Mouse (Mus musculus) liver, postnatal 0 days (tissue): ENCODE data around the gene Nusap1. TPM values are rescaled to one million over a fixed set of nuclear protein-coding genes. Genes with fewer than 3 reads are reported as not detected.

Experiments used
- ATAC-seq: fragments of 200-750 bp; cut with Nextera tagmentation; 2 replicates; pipeline ENCODE4 v1.8.0; 2017; ENCODE audit warnings: mild to moderate bottlenecking, moderate library complexity
- DNase-seq: peaks from one replicate; pipeline ENCODE4 v3.0.0-alpha.2; 2016
- H3K27ac ChIP-seq: fragments of 300-500 bp; sonication (generic); 2 replicates; pipeline ENCODE4 v1.5.1; 2014; ENCODE audit warnings: antibody characterized with exemption, moderate library complexity, mild to moderate bottlenecking, low read depth
- H3K27me3 ChIP-seq: fragments of 300-500 bp; sonication (generic); 2 replicates; pipeline ENCODE4 v1.6.1; 2014; ENCODE audit warnings: low read length, control low read depth, mixed read lengths; ENCODE audit not compliant: insufficient read depth
- H3K36me3 ChIP-seq: fragments of 300-500 bp; sonication (generic); replicated peaks from 2 replicates; pipeline ENCODE4 v1.6.1; 2014; ENCODE audit warnings: mild to moderate bottlenecking, control low read depth, low read length, moderate library complexity, mixed read lengths; ENCODE audit not compliant: insufficient read depth
- H3K4me1 ChIP-seq: fragments of 300-500 bp; sonication (generic); 2 replicates; pipeline ENCODE4 v1.6.1; 2014; ENCODE audit warnings: antibody characterized with exemption, mild to moderate bottlenecking, control low read depth; ENCODE audit not compliant: insufficient read depth
- H3K4me2 ChIP-seq: fragments of 300-500 bp; sonication (generic); 2 replicates; pipeline ENCODE4 v1.6.1; 2014; ENCODE audit warnings: low read depth, mild to moderate bottlenecking, low read length, moderate library complexity, mixed read lengths
- H3K4me3 ChIP-seq: fragments of 300-500 bp; sonication (generic); 2 replicates; pipeline ENCODE4 v1.5.1; 2014; ENCODE audit warnings: low read depth, low read length
- H3K9ac ChIP-seq: fragments of 300-500 bp; sonication (generic); replicated peaks from 2 replicates; pipeline ENCODE4 v1.6.1; 2014; ENCODE audit warnings: mild to moderate bottlenecking, moderate library complexity
- H3K9me3 ChIP-seq: fragments of 300-500 bp; sonication (generic); 2 replicates; pipeline ENCODE4 v1.6.1; 2016; ENCODE audit warnings: mild to moderate bottlenecking, control low read depth, low read length, mixed read lengths
- CTCF ChIP-seq: sonication (generic); IDR thresholded peaks from 2 replicates; pipeline ENCODE4 v1.5.1; 2016; ENCODE audit warnings: antibody characterized with exemption, low read depth
- EP300 ChIP-seq: IDR thresholded peaks from 2 replicates; pipeline ENCODE4 v1.6.1; 2016; ENCODE audit warnings: antibody characterized with exemption, low read depth, mild to moderate bottlenecking
- WGBS: fragments of 180-500 bp; shearing (Covaris S2); extraction: QIAGEN DNeasy Blood & Tissue Kit; methylation state at CpG from one replicate; pipeline ENCODE4 v1.1.7; 2014; ENCODE audit not compliant: insufficient replicate concordance; 5-methylcytosine and 5-hydroxymethylcytosine counted together
- polyA plus RNA-seq: library from polyadenylated mRNA; unstranded; fragments of >200 nt; fragmentation: Nextera tagmentation; extraction: Ambion mirVana; gene quantifications from 2 replicates; pipeline ENCODE4 v1.2.1, GENCODE M21; 2015

Nusap1 gene
- polyA plus RNA-seq, 1 experiment from 2014 or later: 48.5 TPM

GRCm38 (mm10) chr2:119694826-119695225, 76.7 kb downstream of the Nusap1 start:
- no peak for ATAC-seq
- no peaks in the 10 kb centered on the region for H3K27me3 ChIP-seq
- no peak overlapping the region for H3K4me3 ChIP-seq
- no peak for DNase-seq
- H3K9me3 ChIP-seq: no peaks in the 10 kb centered on the region
- 85% methylated on average over 2 of the region's 2 CpGs for WGBS
- peaks cover 2% of the 10 kb centered on the region; the same call in 1 of the 2 replicates for H3K36me3 ChIP-seq
- no peaks in the 10 kb centered on the region for H3K4me1 ChIP-seq
- TF ChIP-seq EP300 (no peak), CTCF (no peak)
- H3K9ac ChIP-seq: no peak overlapping the region
- no peak overlapping the region for H3K27ac ChIP-seq
- no peak overlapping the region for H3K4me2 ChIP-seq

DNA sequence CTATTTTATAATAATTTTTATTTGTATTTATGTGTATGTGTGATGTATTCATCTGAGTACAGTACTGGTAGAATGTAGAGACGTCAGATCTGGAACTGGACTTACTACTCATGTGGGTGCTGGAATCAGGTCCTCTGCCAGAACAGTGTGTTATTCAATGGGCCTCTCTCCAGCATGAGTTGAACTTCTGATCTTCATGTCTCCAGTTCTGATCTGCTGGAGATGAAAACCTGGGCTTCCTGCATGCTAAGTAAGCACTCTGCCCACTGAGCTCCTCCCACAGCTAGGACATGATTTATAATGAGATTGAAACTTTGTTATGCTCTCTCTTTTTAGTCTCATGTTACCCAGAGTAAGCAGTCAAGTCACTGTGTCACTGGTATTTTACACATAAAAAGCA, 78.0 kb downstream of the Nusap1 start:
- 91% methylated on average over 1 of the region's 1 CpGs for WGBS
- DNase-seq (no peak), ATAC-seq (no peak)
- H3K9ac ChIP-seq: no peak overlapping the region
- peaks cover 2% of the 10 kb centered on the region; the same call in 1 of the 2 replicates for H3K36me3 ChIP-seq
- no peak for TF ChIP-seq CTCF
- no peak for TF ChIP-seq EP300
- no peaks in the 10 kb centered on the region for H3K4me1 ChIP-seq
- H3K27ac ChIP-seq: no peak overlapping the region
- H3K27me3 ChIP-seq: no peaks in the 10 kb centered on the region
- H3K4me3 ChIP-seq: no peak overlapping the region
- no peaks in the 10 kb centered on the region for H3K9me3 ChIP-seq
- H3K4me2 ChIP-seq: no peak overlapping the region

- DNase-seq (peak; percentile 39), ATAC-seq (no peak)
- H3K27me3 ChIP-seq: no peaks in the 10 kb centered on the region
- WGBS: 66% methylated on average over 2 of the region's 2 CpGs
- TF ChIP-seq EP300 (no peak), CTCF (no peak)
- H3K4me3 ChIP-seq: no peak overlapping the region
- H3K36me3 ChIP-seq: peaks cover 13% of the 10 kb centered on the region
- H3K9me3 ChIP-seq: no peaks in the 10 kb centered on the region
- no peaks in the 10 kb centered on the region for H3K4me1 ChIP-seq
- no peak overlapping the region for H3K9ac ChIP-seq
- H3K4me2 ChIP-seq: no peak overlapping the region
- no peak overlapping the region for H3K27ac ChIP-seq
Observed at GRCm38 (mm10) chr2:119698472-119698871, 80.4 kb downstream of the Nusap1 start.

DNA sequence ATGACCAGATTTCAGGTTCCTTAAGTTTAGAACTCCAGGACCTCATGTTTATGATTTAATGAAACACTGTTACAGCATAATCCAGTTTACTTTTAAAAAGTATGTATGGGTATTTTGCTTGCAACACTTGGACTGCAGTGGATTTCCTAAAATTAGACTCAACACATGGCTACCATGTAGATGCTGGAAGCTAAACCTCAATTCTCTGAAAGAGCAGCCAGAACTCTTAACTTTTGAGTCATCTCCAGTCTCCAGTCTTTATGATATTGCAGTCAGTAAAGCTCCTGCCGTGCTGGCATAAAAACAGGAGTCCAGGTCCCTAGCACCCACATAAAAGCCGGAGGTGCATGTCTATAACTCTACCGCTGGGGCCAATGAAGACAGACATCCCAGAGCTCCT, 81.9 kb downstream of the Nusap1 start:
- TF ChIP-seq CTCF: no peak
- TF ChIP-seq EP300: no peak
- no peak for DNase-seq
- no peaks in the 10 kb centered on the region for H3K9me3 ChIP-seq
- no peak overlapping the region for H3K27ac ChIP-seq
- H3K9ac ChIP-seq: no peak overlapping the region
- H3K4me1 ChIP-seq: no peaks in the 10 kb centered on the region
- no peak for ATAC-seq
- no peak overlapping the region for H3K4me2 ChIP-seq
- H3K4me3 ChIP-seq: no peak overlapping the region
- H3K36me3 ChIP-seq: peaks cover 16% of the 10 kb centered on the region
- H3K27me3 ChIP-seq: no peaks in the 10 kb centered on the region
- WGBS: 92% methylated on average over 3 of the region's 3 CpGs

Other genes starting within 250 kb of the Nusap1 start
- 0.97 and 1.0 TPM in 2 replicates for gene Ino80, start 140.6 kb upstream of the Nusap1 start, polyA plus RNA-seq
- 0.18 and 0.29 TPM in 2 replicates for gene Exd1, start 70.7 kb upstream of the Nusap1 start, polyA plus RNA-seq
- 146 and 149 TPM in 2 replicates for gene Chp1, start 70.6 kb upstream of the Nusap1 start, polyA plus RNA-seq
- gene Oip5, start 171 bp downstream of the Nusap1 start, polyA plus RNA-seq: 14.3 and 16.5 TPM in 2 replicates
- gene Ndufaf1, start 44.5 kb downstream of the Nusap1 start, polyA plus RNA-seq: 26.7 and 27.2 TPM in 2 replicates
- 17.0 and 19.3 TPM in 2 replicates for gene Rtf1, start 56.8 kb downstream of the Nusap1 start, polyA plus RNA-seq
- 2.7 and 3.6 TPM in 2 replicates for gene Itpka, start 124.0 kb downstream of the Nusap1 start, polyA plus RNA-seq
- gene Ltk, start 142.1 kb downstream of the Nusap1 start, polyA plus RNA-seq: 0.13 and 0.16 TPM in 2 replicates
- gene Rpap1, start 169.2 kb downstream of the Nusap1 start, polyA plus RNA-seq: 3.7 and 3.9 TPM in 2 replicates
- gene Tyro3, start 179.4 kb downstream of the Nusap1 start, polyA plus RNA-seq: 0.26 and 0.30 TPM in 2 replicates